Mouse (Mus musculus) thymus, postnatal 0 days (tissue): ENCODE results near the gene Ddah2. TPM values are rescaled to one million over a fixed set of nuclear protein-coding genes. Genes with fewer than 3 reads are reported as not detected.

ENCODE experiments used
- DNase-seq: peaks from one replicate; pipeline ENCODE4 v3.0.0-alpha.2; 2015; ENCODE audit warnings: low spot score
- polyA plus RNA-seq: library from polyadenylated mRNA; unstranded; fragments of >200 nt; fragmentation: Nextera tagmentation; extraction: Ambion mirVana; gene quantifications from 2 replicates; pipeline ENCODE4 v1.2.1, GENCODE M21; 2015

The Ddah2 gene
- 51.6 and 57.5 TPM in 2 replicates for polyA plus RNA-seq

DNA sequence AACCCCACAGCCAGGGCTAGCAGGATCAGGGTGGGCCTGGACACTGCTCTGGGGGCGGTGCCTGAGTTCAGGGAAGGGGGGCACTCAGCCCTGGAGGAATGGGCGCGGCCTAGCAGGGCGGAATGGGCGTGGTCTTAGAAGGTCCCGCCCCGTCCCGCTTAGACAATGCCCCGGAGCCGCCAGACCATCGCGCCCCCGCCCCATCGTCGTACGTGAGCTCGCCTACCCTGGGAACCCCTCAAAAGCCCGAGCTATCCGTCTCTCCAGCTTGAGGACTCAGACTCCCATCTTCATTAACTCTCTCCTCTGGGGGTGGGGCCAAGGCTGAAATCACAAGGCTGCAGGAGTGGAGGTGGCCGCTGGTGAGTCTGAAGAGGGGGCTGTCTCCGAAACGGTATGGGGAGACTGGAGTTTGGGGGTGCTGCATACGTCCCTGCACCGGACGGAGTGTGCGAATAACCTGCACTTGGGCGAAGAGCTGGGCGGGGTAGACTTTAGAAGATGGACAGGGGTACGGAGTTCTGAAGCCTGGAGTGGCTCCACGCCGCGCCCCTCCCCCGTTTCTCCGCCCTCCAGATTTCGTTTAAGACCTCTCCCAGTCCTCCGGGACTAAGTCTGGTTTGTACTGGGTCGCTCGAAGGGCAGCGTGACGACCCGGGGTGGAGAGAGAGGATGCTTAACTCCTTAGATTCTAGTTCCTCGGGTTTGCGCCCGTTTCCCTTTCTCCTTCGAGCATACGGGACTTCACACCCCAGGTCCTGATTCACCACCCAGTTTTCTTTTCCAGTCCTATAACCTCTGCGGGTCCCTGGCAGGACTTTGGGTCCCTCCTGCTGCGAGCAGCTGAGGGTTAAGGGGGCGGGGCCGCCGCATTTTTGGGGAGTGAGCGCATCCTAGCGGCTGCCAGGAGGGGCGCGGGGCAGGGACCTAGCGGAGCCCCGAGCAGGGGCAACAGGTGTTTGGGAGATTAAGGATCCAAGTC lies at the start of gene Ddah2:
TSS of gene Ddah2 (plus strand) at position 125 of the 982 bp plus-strand sequence.
- peak; percentile 87 for DNase-seq

DNA sequence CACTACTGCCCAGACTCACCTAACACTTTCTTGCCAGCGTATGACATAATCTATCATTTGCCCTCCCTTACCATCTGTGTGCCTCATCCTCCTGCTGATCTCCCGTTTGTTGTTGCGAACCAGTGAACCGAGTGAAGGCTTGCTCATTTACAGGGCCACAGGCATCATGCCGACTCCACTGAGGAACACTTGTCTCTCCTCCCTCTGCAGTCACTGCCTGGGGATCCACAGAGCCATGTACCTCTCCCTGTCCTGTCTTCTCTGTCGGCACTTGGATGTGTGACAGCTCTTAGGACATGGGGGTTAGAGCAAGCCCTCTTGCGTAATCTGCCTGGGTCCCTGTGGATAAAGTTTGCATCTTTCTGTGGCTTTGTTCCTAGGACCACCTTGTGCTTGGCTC lies 49.2 kb upstream of the Ddah2 start:
- DNase-seq, result no peak

DNA sequence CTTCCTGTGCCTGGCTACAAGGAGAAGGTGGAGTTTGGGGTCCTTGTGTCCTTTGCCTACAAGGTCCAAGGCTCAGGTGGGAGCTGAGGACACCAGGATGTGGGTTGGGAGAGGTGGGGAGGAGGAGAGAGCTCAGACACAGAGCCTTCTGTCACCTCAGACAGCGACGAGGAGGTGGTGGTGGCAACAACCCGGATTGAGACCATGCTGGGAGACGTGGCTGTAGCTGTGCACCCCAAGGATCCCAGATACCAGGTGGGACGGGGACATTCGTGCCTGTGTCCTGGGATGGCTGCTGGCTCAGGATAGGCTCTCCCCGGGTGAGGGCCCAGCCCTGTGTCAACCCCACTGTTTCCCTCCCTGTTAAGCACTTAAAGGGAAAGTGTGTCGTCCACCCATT lies 47.4 kb upstream of the Ddah2 start:
- DNase-seq, result no peak

DNA sequence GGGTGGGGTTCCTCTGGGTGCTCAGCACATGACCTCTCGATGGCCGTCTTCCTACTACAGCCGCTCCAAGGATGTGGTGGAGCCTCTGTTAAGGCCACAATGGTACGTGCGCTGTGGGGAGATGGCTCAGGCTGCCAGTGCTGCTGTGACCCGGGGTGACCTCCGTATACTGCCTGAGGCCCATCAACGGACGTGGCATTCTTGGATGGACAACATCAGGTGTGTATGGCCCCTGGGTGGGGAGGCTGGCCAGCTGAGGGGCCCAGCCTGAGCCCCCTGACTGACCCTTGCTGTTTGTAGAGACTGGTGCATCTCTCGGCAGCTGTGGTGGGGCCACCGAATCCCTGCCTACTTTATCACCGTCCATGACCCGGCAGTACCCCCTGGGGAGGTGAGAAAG lies 46.4 kb upstream of the Ddah2 start:
- no peak for DNase-seq

DNA sequence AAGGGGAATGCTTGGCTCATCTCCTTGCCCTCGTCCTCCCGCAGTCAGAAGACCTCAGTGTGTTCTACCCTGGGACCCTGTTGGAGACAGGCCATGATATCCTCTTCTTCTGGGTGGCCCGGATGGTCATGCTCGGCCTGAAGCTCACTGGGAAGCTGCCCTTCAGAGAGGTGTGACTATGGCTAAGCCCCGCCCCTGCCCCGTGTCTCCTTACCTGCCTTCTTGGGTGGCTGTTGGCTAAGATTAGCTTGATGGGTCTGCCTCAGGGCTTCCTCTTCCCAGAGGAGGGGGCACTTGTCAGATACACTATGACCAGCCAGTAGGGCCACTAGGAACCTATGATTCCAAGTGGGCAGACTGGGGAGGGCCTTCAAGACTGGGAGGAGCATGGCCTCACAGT lies 45.6 kb upstream of the Ddah2 start:
- DNase-seq, result no peak

DNA sequence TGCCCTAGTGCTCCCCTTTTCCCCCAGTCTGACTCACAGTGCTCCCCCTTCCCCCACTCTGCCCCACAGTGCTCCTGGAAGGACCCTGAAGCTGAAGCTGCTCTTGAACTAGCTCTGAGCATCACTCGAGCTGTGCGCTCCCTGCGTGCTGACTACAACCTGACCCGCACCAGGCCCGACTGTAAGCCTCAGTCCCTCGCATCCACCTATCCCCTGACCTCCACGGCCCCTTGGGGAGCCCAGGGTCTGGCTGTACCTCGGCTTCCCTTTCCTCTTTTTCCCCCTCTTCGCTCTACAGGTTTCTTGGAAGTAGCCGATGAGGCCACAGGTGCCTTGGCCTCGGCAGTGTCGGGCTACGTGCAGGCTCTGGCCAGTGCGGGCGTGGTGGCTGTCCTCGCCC lies 43.5 kb upstream of the Ddah2 start:
- DNase-seq, result no peak

DNA sequence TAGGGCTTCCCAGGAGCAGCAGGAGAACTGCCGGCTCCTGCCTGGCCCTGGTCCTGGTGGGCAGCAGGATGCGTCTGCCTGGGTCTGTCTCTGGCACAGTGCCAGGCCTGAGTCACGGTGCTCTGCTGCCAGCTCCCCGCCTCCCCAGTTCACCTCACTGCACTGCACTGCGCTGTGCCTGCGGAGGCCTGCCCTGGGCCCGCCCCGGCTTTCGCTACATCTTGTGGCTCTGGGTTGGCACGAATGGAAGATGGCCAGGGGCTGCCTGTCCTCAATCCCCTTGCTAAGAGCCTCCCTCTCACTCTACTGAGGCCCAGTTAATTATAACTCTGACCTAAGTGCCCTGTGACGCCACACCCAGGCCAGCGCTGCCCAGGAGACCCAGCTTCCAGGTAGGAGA lies 42.5 kb upstream of the Ddah2 start, which contains the start of gene Vwa7:
TSS of gene Vwa7 (plus strand) at position 204 of the 400 bp plus-strand sequence.
- DNase-seq, result no peak

DNA sequence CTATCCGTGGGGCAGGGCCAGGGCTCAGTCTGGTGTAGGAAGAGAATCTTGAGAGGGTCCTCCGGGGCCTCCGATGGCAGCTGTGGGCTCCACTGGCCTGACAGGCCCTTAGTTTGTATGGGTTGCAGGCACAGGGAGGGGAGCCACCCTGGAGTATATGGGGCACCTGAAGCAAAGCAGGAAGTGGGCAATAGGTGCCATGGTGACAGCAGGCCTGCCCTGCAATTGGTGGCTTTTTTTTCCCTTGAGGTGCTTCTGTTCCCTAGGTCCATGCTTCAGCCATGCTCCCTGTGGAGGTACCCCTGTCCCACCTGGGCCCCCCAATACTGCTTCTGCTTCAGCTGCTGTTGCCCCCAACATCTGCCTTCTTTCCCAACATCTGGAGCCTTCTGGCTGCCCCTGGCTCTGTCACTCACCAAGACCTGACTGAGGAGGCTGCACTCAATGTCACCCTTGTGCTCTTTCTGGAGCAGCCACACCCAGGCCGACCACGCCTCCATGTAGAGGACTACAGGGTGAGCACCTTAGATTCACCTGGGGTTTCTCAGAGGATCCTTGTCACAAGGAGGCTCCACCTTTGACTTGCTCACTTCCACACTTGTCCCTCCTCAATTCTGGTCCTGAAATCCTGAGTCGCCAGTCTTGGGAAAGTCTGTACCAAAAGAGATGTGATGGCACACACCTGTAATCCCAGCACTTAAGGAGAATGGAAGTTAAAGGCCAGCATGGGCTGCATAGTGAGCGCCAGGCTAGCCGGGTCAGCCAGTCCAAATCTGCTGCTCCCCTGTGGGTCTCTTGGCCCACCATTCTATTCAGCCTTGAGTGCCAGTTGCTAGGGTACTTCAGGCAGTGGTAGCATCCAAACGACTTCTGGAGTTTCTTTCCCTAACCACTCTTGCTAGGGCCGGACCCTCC lies 41.8 kb upstream of the Ddah2 start:
- DNase-seq, result peak; percentile 48

DNA sequence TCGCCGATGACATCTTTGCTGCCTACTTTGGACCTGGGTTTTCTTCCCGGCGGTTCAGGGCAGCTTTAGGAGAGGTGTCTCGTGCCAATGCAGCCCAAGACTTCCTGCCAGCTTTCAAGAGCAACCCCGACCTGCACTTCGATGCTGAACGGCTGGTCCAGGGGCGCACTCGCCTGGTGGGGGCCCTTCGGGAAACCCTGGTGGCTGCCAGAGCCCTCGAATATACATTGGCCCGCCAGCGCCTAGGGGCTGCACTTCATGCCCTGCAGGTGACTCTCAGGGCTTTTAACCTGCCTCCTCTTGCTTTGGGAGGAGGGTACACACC lies 41.2 kb upstream of the Ddah2 start:
- DNase-seq, result no peak

DNA sequence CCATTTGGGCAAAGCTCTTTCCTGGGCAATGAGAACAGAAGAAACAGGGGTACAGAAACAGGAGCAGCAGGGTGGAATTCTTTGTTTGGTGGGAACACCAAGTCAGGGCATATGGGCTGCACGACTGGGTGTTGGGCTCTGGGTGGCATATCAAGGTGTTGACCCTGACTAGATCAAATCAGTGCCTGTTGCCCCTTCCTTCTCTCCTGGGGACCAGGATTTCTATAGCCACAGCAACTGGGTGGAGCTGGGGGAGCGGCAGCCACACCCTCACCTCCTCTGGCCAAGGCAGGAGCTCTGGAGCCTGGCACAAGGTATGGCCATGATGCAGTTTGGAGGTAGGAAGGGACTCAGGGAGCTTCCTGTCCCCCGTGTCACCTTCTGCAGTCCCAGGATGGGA lies 40.7 kb upstream of the Ddah2 start:
- DNase-seq, result no peak

DNA sequence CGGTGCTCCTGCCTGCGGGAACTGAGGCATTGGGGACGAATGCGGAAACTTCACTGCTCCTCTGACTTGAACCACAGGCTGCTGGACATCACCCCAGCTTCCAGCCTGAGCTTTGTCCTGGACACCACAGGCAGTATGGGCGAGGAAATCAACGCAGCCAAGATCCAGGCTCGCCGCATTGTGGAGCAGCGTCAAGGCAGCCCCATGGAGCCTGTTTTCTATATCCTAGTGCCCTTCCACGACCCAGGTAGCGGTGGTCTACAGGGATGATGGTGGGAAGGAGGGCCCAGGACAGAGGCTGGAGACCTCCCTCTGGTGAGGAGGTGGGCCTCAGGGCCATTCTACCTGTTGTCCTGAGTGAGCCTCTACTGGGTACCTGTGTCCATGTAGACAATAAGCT lies 38.9 kb upstream of the Ddah2 start:
- DNase-seq, result no peak

DNA sequence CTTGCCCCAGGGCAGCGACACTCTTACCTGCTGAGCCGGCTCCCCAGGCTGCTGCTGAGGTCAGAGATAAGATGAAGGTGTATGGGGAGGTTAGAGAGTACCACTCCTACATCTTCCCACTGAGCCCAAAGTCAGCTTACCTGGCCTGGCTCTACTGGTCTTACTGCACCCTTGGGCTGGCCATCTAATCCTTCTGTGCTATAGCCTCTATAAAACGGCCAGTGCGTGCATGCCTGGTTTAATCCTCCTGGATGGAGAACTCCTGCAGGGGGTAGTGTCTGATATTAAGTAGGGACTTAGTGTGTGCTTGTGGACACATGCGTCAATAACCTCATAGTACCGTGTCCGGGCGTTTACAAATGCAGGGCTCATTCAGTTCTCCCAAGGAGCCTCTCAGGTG lies 38.3 kb upstream of the Ddah2 start:
- DNase-seq, result no peak

DNA sequence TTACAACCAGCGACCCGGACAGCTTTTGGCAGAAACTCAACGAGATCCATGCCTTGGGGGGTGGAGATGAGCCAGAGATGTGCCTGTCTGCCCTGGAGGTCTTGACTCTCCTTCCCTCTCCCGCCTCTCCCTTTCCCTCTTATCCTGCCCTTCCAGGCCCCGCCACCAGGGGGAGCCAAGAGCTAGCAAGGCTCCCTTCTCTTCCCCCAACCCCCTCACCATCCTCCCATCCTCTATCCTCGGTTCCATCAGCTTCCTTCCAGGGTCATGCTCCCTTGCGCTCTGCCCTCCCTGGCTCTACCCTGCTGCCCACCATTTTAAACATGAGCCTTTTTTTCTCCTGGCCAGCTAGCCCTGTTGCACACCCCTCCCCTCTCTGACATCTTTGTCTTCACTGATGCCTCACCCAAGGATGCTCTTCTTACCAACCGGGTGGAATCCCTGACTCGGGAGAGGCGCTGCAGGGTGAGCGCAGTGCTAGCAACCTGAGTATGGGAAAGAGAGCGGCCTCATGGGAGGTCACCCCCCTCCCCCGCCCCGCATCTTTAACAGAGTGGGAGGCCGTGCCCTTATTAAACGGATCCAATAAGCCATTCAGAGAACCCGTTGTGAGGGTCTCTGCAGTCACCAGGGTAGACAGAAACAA lies 37.5 kb upstream of the Ddah2 start:
- peak; percentile 82 for DNase-seq

DNA sequence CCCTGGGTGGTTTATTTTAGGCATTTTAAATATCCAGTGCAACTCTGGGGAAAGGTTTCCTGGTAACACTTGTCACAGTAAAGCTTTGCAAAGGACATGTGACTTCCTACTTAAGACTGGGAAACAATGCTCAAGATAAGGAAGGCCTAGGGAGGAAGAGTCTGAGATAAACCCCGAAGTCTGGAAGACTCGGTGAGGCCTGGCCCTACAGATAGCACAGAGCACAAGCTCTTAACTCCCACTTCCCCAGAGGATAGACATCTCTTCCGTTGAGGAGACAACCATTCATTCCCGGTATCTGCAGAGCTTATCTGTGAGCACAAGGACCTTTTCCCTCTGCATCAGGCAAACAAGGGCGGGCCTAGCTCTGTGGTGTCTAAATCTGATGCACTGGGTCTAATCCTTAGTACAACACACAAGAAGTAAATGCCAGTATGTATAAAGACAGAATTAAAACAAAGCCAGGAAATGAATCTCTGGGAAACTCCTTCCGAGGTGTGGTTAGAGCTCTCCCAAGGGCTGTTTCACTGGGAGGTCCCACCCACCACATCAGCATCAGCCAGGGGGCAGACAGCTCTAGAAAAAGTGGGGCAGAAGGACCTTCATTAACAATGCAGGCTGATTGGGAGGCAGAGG lies 36.9 kb upstream of the Ddah2 start:
- DNase-seq, result no peak

DNA sequence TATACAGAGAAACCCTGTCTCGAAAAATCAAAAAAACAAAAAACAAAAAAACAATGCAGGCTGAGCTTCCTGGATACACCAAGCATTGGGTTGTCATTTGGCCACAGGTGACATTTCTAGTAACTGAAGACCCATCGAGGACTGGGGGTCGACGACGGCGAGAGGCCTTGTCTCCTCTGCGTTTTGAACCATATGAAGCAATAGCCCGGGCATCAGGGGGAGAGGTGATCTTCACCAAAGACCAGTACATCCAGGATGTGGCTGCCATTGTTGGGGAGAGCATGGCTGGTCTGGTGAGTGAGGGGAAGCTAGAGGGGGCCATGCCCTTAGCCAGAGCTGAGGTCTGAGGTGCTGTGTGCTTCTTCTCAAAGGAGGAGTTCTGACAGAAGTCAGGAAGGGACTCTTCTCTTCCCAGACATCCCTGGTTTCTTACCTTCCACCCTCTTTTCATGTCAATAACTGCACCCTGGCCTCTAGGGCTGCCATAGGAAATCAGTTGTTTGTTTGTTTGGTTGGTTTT lies 36.2 kb upstream of the Ddah2 start:
- DNase-seq, result no peak

DNA sequence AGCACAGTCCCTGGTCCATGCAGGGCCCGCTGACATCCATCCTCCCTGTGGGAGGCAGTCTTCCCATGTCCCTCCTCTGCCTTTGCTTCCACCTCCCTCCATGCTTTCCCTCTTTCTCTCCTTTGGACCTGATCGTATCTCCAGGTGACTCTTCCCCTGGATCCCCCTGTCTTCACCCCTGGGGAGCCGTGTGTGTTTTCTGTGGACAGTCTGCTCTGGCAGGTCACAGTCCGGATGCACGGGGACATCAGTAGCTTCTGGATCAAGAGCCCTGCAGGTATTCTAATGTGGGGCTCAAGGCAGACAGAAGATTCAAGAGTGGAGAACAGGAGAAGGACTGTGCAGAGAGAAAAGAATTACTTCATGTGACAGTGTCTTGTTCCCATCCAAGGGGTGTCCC lies 35.6 kb upstream of the Ddah2 start:
- DNase-seq, result no peak

DNA sequence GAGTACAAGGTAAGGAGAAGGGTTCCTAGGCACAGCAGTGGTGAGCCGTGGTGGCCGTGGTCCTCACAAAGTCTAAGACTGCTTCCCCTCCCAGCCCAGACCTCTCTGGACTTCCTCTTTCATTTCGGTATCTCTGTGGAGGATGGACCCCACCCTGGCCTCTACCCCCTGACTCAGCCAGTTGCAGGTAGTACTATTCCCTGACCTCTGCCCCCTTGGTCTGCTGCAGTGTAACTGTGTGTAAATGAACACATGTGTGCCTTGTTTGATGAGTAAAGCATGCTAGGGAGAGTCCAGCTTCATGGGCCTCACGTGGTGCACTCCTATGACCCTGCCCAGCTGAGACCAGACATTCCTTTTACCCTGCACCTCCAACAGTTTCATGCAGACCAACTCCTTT lies 35.1 kb upstream of the Ddah2 start:
- no peak for DNase-seq

DNA sequence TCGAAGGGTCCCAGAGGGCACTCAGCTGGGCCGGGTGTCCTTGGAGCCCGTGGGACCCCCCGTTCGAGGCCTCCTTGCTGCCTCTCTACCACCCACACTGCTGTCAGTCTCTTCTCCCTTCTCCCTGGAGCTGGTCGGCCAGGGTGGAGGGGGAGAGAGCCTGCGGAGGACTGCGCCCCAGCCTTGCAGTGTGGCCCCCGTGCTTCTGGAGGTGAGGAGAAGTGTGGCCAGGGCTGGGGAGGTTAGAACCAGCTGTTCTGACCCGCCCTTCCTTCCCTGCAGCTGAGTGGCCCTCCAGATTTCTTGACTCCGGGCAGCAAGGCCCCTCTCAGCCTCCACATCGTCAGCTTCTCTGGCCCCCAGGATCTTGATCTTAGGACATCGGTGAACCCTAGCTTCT lies 34.6 kb upstream of the Ddah2 start:
- DNase-seq, result no peak

DNA sequence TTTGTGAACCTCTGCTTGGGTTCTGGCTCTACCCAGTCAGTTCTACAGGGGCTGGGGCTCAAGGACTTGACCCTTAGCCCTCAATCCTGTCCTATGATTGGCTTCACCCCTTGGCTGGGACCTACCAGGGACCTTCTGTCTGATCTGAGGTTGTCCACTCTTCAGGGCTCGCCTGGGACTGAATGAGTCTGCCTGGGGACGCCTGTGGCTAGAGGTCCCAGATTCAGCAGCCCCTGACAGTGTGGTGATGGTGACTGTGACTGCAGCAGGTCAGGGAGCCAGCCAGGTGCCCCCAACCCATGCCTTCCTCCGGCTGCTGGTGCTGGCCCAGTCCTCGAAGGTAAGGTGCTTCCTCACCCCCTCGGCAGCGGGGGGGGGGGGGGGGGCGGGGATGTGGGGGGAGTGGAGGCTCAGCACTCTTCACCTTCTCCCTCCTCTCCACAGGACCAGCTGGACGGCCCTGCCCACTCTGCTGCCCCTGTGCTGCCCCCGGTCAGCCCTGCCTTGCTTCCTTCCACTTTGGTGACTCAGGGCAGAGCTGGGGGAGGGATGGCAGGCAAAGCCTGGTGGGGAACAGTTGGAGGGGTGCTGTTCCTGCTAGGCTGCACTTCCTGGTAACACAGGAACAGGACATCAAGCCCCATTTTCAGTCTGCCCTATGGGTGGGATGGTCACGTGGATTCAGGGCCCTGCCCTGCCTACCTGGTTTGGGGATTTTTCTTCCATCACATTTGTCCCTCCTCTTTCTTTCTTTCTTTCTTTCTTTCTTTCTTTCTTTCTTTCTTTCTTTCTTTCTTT lies 33.9 kb upstream of the Ddah2 start:
- no peak for DNase-seq

DNA sequence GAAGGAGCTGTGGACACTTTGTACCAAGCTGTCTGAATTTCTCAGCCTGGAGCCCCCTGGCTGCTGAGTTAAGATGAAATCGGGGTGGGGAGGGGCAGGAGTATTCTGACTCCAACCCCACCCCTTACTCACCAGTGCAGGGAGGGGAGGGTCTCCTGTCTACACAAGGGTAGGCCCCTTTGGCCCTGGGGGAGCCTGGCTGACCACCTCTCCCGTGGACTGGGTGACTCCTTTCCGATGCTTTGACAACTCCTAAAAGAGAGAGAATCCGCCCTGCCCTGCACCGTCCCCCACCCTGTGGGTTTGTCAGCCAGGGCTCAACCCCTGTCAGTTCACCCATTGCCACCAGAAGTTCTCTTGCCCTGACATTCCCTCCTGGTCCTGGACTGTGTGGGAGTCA lies 32.6 kb upstream of the Ddah2 start:
- no peak for DNase-seq
